Mouse (Mus musculus): ENCODE results near the gene Slc22a7. TPM values are rescaled to one million over a fixed set of nuclear protein-coding genes. Genes with fewer than 3 reads are reported as not detected.

The Slc22a7 gene
- polyA plus RNA-seq, 1 experiment = not detected

- Histone ChIP-seq H3K4me3 (ENCODE audit: insufficient read depth, low read depth, low read length) (no peak overlapping the region), H3K27ac (replicated peaks; ENCODE audit: low read depth, low read length) (no peak overlapping the region), H3K4me1 (ENCODE audit: control insufficient read depth, insufficient read depth, insufficient read length, low read length) (peaks cover 3% of the 10 kb centered on the region; the same call in 1 of the 2 replicates)
These were observed 15.7 kb upstream of the Slc22a7 start for GRCm38 (mm10) chr17:46453970-46454411.

- H3K27ac ChIP-seq (replicated peaks; ENCODE audit: low read depth, low read length) = no peak overlapping the region
- peaks cover 3% of the 10 kb centered on the region; the same call in 1 of the 2 replicates for H3K4me1 ChIP-seq (ENCODE audit: control insufficient read depth, insufficient read depth, insufficient read length, low read length)
- H3K4me3 ChIP-seq (ENCODE audit: insufficient read depth, low read depth, low read length) = no peak overlapping the region
These were observed 15.2 kb upstream of the Slc22a7 start for GRCm38 (mm10) chr17:46453302-46453948.

- Histone ChIP-seq H3K4me3 (ENCODE audit: insufficient read depth, low read depth, low read length) (no peak overlapping the region), H3K4me1 (ENCODE audit: control insufficient read depth, insufficient read depth, insufficient read length, low read length) (peaks cover 3% of the 10 kb centered on the region; the same call in 1 of the 2 replicates), H3K27ac (replicated peaks; ENCODE audit: low read depth, low read length) (no peak overlapping the region)
These were observed 14.4 kb upstream of the Slc22a7 start for GRCm38 (mm10) chr17:46452683-46453082.

GRCm38 (mm10) chr17:46446264-46446663, 8.0 kb upstream of the Slc22a7 start:
- H3K27ac ChIP-seq (replicated peaks; ENCODE audit: low read depth, low read length) = no peak overlapping the region
- H3K4me1 ChIP-seq (ENCODE audit: control insufficient read depth, insufficient read depth, insufficient read length, low read length) = no peaks in the 10 kb centered on the region
- no peak overlapping the region for H3K4me3 ChIP-seq (ENCODE audit: insufficient read depth, low read depth, low read length)

- no peaks in the 10 kb centered on the region for H3K4me1 ChIP-seq (ENCODE audit: control insufficient read depth, insufficient read depth, insufficient read length, low read length)
- no peak overlapping the region for H3K27ac ChIP-seq (replicated peaks; ENCODE audit: low read depth, low read length)
- H3K4me3 ChIP-seq (ENCODE audit: insufficient read depth, low read depth, low read length) = no peak overlapping the region
These were observed 6.8 kb upstream of the Slc22a7 start for GRCm38 (mm10) chr17:46444839-46445579.

- Histone ChIP-seq H3K4me1 (ENCODE audit: control insufficient read depth, insufficient read depth, insufficient read length, low read length) (no peaks in the 10 kb centered on the region), H3K27ac (replicated peaks; ENCODE audit: low read depth, low read length) (no peak overlapping the region)
These were observed 919 bp upstream of the Slc22a7 start for GRCm38 (mm10) chr17:46439176-46439575.

GRCm38 (mm10) chr17:46436672-46437366, 1.4 kb downstream of the Slc22a7 start:
- H3K4me3 ChIP-seq (ENCODE audit: insufficient read depth, low read depth, low read length) = no peak overlapping the region
- no peaks in the 10 kb centered on the region for H3K4me1 ChIP-seq (ENCODE audit: control insufficient read depth, insufficient read depth, insufficient read length, low read length)
- H3K27ac ChIP-seq (replicated peaks; ENCODE audit: low read depth, low read length) = no peak overlapping the region

More at GRCm38 (mm10) chr17:46439176-46439575, 919 bp upstream of the Slc22a7 start:
- H3K4me3 ChIP-seq (ENCODE audit: insufficient read depth, low read depth, low read length) = no peak overlapping the region

GRCm38 (mm10) chr17:46433627-46434026, 4.6 kb downstream of the Slc22a7 start:
- 0 out of 2 replicates have a peak, but pooled peaks cover 3% of the 10 kb centered on the region for H3K4me1 ChIP-seq (ENCODE audit: control insufficient read depth, insufficient read depth, insufficient read length, low read length)
- no peak overlapping the region for H3K4me3 ChIP-seq (ENCODE audit: insufficient read depth, low read depth, low read length)
- H3K27ac ChIP-seq (replicated peaks; ENCODE audit: low read depth, low read length) = no peak overlapping the region

- peaks cover 5% of the 10 kb centered on the region; the same call in 1 of the 2 replicates for H3K4me1 ChIP-seq (ENCODE audit: control insufficient read depth, insufficient read depth, insufficient read length, low read length)
- H3K27ac ChIP-seq (replicated peaks; ENCODE audit: low read depth, low read length) = no peak within 1 kb of the TSS
- no peak within 1 kb of the TSS for H3K4me3 ChIP-seq (ENCODE audit: insufficient read depth, low read depth, low read length)
These were observed 9.4 kb downstream of the Slc22a7 start, which contains the start of gene Crip3 for GRCm38 (mm10) chr17:46428761-46429414. Gene Crip3 (plus strand): TSS chr17:46428926.

- Histone ChIP-seq H3K27ac (replicated peaks; ENCODE audit: low read depth, low read length) (no peak overlapping the region), H3K4me1 (ENCODE audit: control insufficient read depth, insufficient read depth, insufficient read length, low read length) (peaks cover 5% of the 10 kb centered on the region; the same call in 1 of the 2 replicates), H3K4me3 (ENCODE audit: insufficient read depth, low read depth, low read length) (no peak overlapping the region)
These were observed 11.8 kb downstream of the Slc22a7 start for GRCm38 (mm10) chr17:46426496-46426895.

GRCm38 (mm10) chr17:46419717-46420116, 18.5 kb downstream of the Slc22a7 start:
- no peak overlapping the region for H3K27ac ChIP-seq (replicated peaks; ENCODE audit: low read depth, low read length)
- no peak overlapping the region for H3K4me3 ChIP-seq (ENCODE audit: insufficient read depth, low read depth, low read length)
- no peaks in the 10 kb centered on the region for H3K4me1 ChIP-seq (ENCODE audit: control insufficient read depth, insufficient read depth, insufficient read length, low read length)

- no peak overlapping the region for H3K4me3 ChIP-seq (ENCODE audit: insufficient read depth, low read depth, low read length)
- no peak overlapping the region for H3K27ac ChIP-seq (replicated peaks; ENCODE audit: low read depth, low read length)
These were observed 19.6 kb downstream of the Slc22a7 start for GRCm38 (mm10) chr17:46418628-46419027.

GRCm38 (mm10) chr17:46408478-46408877, 29.8 kb downstream of the Slc22a7 start:
- Histone ChIP-seq H3K4me1 (ENCODE audit: control insufficient read depth, insufficient read depth, insufficient read length, low read length) (no peaks in the 10 kb centered on the region), H3K27ac (replicated peaks; ENCODE audit: low read depth, low read length) (no peak overlapping the region), H3K4me3 (ENCODE audit: insufficient read depth, low read depth, low read length) (no peak overlapping the region)

More at GRCm38 (mm10) chr17:46418628-46419027, 19.6 kb downstream of the Slc22a7 start:
- H3K4me1 ChIP-seq (ENCODE audit: control insufficient read depth, insufficient read depth, insufficient read length, low read length) = no peaks in the 10 kb centered on the region

GRCm38 (mm10) chr17:46394631-46395030, 43.6 kb downstream of the Slc22a7 start:
- H3K27ac ChIP-seq (replicated peaks; ENCODE audit: low read depth, low read length) = no peak overlapping the region
- H3K4me1 ChIP-seq (ENCODE audit: control insufficient read depth, insufficient read depth, insufficient read length, low read length) = no peaks in the 10 kb centered on the region
- H3K4me3 ChIP-seq (ENCODE audit: insufficient read depth, low read depth, low read length) = no peak overlapping the region

GRCm38 (mm10) chr17:46393012-46393411, 45.2 kb downstream of the Slc22a7 start:
- H3K4me3 ChIP-seq (ENCODE audit: insufficient read depth, low read depth, low read length) = no peak overlapping the region
- H3K4me1 ChIP-seq (ENCODE audit: control insufficient read depth, insufficient read depth, insufficient read length, low read length) = no peaks in the 10 kb centered on the region
- no peak overlapping the region for H3K27ac ChIP-seq (replicated peaks; ENCODE audit: low read depth, low read length)

Data from brown adipose tissue, adult 24 weeks (tissue).